Mouse (Mus musculus) R1 (cell line): Measurements from ENCODE around the gene Gm35134.
"Not testable (repeated sequence)": the region's sequence is repeated elsewhere in the genome, so short reads cannot be mapped to it uniquely, and the experiment has no call there.

ENCODE experiments used
- DNase-seq: peaks from one replicate; pipeline ENCODE4 v3.0.0-alpha.2; 2018; ENCODE audit warnings: low read depth, low spot score

The Gm35134 gene

DNA sequence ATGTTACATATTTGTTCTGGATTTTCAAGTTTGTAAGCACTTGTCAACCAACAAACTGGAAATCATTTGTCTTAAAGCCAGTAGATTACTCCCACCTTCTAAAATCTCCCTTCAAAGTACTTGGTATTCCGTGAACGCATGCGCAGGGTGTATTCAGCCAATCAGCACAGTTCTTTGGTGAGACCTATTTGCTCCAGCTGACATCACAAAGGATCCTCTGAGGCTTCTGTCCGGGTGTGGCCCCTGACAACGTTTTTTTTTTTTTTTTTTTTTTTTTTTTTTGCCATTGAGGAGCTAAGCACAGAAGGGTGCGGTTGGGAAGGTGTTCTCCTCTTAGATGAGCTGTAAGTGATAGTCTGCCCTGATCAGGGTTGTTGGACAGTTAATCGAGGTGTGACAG is at the start of gene Gm35134:
Gene Gm35134 (plus strand): TSS at position 301 of the 400 bp plus-strand sequence.
- DNase-seq, result not testable (repeated sequence)
